Mouse (Mus musculus): ENCODE measurements around the gene Slco2a1.
"Not testable (repeated sequence)": the region's sequence is repeated elsewhere in the genome, so short reads cannot be mapped to it uniquely, and the experiment has no call there.

The Slco2a1 gene

GRCm38 (mm10) chr9:103082246-103082975 is 93.9 kb downstream of the Slco2a1 start:
- DNase-seq (ENCODE audit: low spot score in 2 of 2): no peak

- no peak for DNase-seq (ENCODE audit: low spot score in 2 of 2)
These were observed 94.9 kb downstream of the Slco2a1 start for GRCm38 (mm10) chr9:103083405-103083804.

- no peak for DNase-seq (ENCODE audit: low spot score in 2 of 2)
These were observed 98.2 kb downstream of the Slco2a1 start for GRCm38 (mm10) chr9:103086736-103087135.

GRCm38 (mm10) chr9:103087301-103087700 is 98.8 kb downstream of the Slco2a1 start:
- no peak for DNase-seq (ENCODE audit: low spot score in 2 of 2)

GRCm38 (mm10) chr9:103088661-103089060 is 100.1 kb downstream of the Slco2a1 start:
- no peak for DNase-seq (ENCODE audit: low spot score in 2 of 2)

- peak; percentile 60 to 61 for DNase-seq (ENCODE audit: low spot score in 2 of 2)
These were observed 101.8 kb downstream of the Slco2a1 start for GRCm38 (mm10) chr9:103090116-103090875.

GRCm38 (mm10) chr9:103091039-103091883 is 102.7 kb downstream of the Slco2a1 start:
- no peak for DNase-seq (ENCODE audit: low spot score in 2 of 2)

GRCm38 (mm10) chr9:103092248-103092647 is 103.7 kb downstream of the Slco2a1 start:
- DNase-seq (ENCODE audit: low spot score in 2 of 2): peak in 1 of 2 experiments; percentile 73

- DNase-seq (ENCODE audit: low spot score in 2 of 2): no peak
These were observed 105.2 kb downstream of the Slco2a1 start for GRCm38 (mm10) chr9:103093681-103094080.

- DNase-seq (ENCODE audit: low spot score in 2 of 2): not testable (repeated sequence)
These were observed 119.9 kb downstream of the Slco2a1 start for GRCm38 (mm10) chr9:103108341-103108798.

GRCm38 (mm10) chr9:103108943-103109670 is 120.6 kb downstream of the Slco2a1 start:
- no peak for DNase-seq (ENCODE audit: low spot score in 2 of 2)

- DNase-seq (ENCODE audit: low spot score in 2 of 2): no peak
These were observed 121.4 kb downstream of the Slco2a1 start for GRCm38 (mm10) chr9:103109911-103110310.

GRCm38 (mm10) chr9:103110727-103111501 is 122.4 kb downstream of the Slco2a1 start:
- DNase-seq (ENCODE audit: low spot score in 2 of 2): no peak

GRCm38 (mm10) chr9:103111621-103112470 is 123.3 kb downstream of the Slco2a1 start, which contains the start of gene Rab6b:
TSS of gene Rab6b (plus strand) at chr9:103111787.
- DNase-seq (ENCODE audit: low spot score in 2 of 2): no peak

- peak in 1 of 2 experiments; percentile 16 for DNase-seq (ENCODE audit: low spot score in 2 of 2)
These were observed 124.2 kb downstream of the Slco2a1 start for GRCm38 (mm10) chr9:103112471-103113271.

GRCm38 (mm10) chr9:103113351-103113750 is 124.8 kb downstream of the Slco2a1 start:
- no peak for DNase-seq (ENCODE audit: low spot score in 2 of 2)

- DNase-seq (ENCODE audit: low spot score in 2 of 2): no peak
These were observed 125.8 kb downstream of the Slco2a1 start for GRCm38 (mm10) chr9:103114326-103114725.

- no peak for DNase-seq (ENCODE audit: low spot score in 2 of 2)
These were observed 126.4 kb downstream of the Slco2a1 start for GRCm38 (mm10) chr9:103114901-103115300.

GRCm38 (mm10) chr9:103116941-103117340 is 128.4 kb downstream of the Slco2a1 start:
- no peak for DNase-seq (ENCODE audit: low spot score in 2 of 2)

Data from urinary bladder, postnatal 36 days (tissue).